Comparison of ENCODE assay signal across 8 mouse cellular contexts in genomic region chr17:70794291-70794690, GRCm38 (mm10). TPM values are rescaled to one million over a fixed set of nuclear protein-coding genes. Genes with fewer than 3 reads are reported as not detected.
DNase-seq lines count a peak whose midpoint lies in the region; ATAC-seq and TF ChIP-seq lines count a peak whose summit lies in the region.

No protein-coding gene starts in this region.

- H3K9me3 ChIP-seq in lung, embryonic 14.5 days (ENCODE audit: low read depth, low read length): no peaks in the 10 kb centered on the region
- no peaks in the 10 kb centered on the region for H3K9me3 ChIP-seq in forebrain, embryonic 15.5 days
- H3K9me3 ChIP-seq in hindbrain, embryonic 10.5 days: no peaks in the 10 kb centered on the region
- H3K9me3 ChIP-seq in lung, postnatal 0 days (ENCODE audit: low read length): no peaks in the 10 kb centered on the region

- H3K27ac ChIP-seq in lung, embryonic 14.5 days (ENCODE audit: low read depth): peak overlapping the region; percentile 81
- peak overlapping the region; percentile 61 for H3K27ac ChIP-seq in forebrain, embryonic 15.5 days (replicated peaks)
- H3K27ac ChIP-seq in hindbrain, embryonic 10.5 days: peak overlapping the region; percentile 81
- no peak overlapping the region for H3K27ac ChIP-seq in lung, postnatal 0 days (ENCODE audit: low read length)

- H3K4me3 ChIP-seq in lung, embryonic 14.5 days (ENCODE audit: low read depth, low read length): no peak overlapping the region
- H3K4me3 ChIP-seq in forebrain, embryonic 15.5 days: no peak overlapping the region
- peak overlapping the region; percentile 16; the same call in 1 of the 2 replicates for H3K4me3 ChIP-seq in hindbrain, embryonic 10.5 days
- no peak overlapping the region for H3K4me3 ChIP-seq in lung, postnatal 0 days (ENCODE audit: low read depth, low read length)

- TF ChIP-seq CTCF in lung, embryonic 14.5 days (IDR thresholded peaks at IDR 0.05; ENCODE audit: low read depth): no peak
- TF ChIP-seq CTCF in lung, postnatal 0 days (IDR thresholded peaks at IDR 0.05): no peak

- H3K36me3 ChIP-seq in lung, embryonic 14.5 days (ENCODE audit: insufficient read depth): no peaks in the 10 kb centered on the region
- H3K36me3 ChIP-seq in forebrain, embryonic 15.5 days: no peaks in the 10 kb centered on the region
- no peaks in the 10 kb centered on the region for H3K36me3 ChIP-seq in hindbrain, embryonic 10.5 days
- no peaks in the 10 kb centered on the region for H3K36me3 ChIP-seq in lung, postnatal 0 days (ENCODE audit: insufficient read depth, low read length)

- peak; percentile 79 for DNase-seq in lung, embryonic 14.5 days
- DNase-seq in lung, adult 18-20 months: no peak
- DNase-seq in hindbrain, embryonic 10.5 days (ENCODE audit: low spot score): peak; percentile 74
- DNase-seq in lung, postnatal 0 days (ENCODE audit: low spot score): peak; percentile 80
- peak; percentile 17 for DNase-seq in skeletal muscle tissue, adult 2 months (ENCODE audit: low read depth, low spot score)
- DNase-seq in adrenal gland, adult 8-10 months: no peak
- no peak for DNase-seq in kidney, postnatal 25 days

- TF ChIP-seq EP300 in lung, postnatal 0 days (IDR thresholded peaks at IDR 0.05): no peak

- no peaks in the 10 kb centered on the region for H3K4me1 ChIP-seq in lung, embryonic 14.5 days (ENCODE audit: insufficient read depth)
- H3K4me1 ChIP-seq in forebrain, embryonic 15.5 days: peaks cover 10% of the 10 kb centered on the region
- H3K4me1 ChIP-seq in hindbrain, embryonic 10.5 days (replicated peaks): peaks cover 24% of the 10 kb centered on the region
- H3K4me1 ChIP-seq in lung, postnatal 0 days (ENCODE audit: insufficient read depth, low read depth, low read length): no peaks in the 10 kb centered on the region

- peak overlapping the region; percentile 31 for H3K4me2 ChIP-seq in lung, embryonic 14.5 days
- H3K4me2 ChIP-seq in forebrain, embryonic 15.5 days (replicated peaks): no peak overlapping the region
- H3K4me2 ChIP-seq in lung, postnatal 0 days (replicated peaks; ENCODE audit: low read depth, low read length): no peak overlapping the region

- H3K27me3 ChIP-seq in lung, embryonic 14.5 days (ENCODE audit: insufficient read depth, low read length): no peaks in the 10 kb centered on the region
- no peaks in the 10 kb centered on the region for H3K27me3 ChIP-seq in forebrain, embryonic 15.5 days
- H3K27me3 ChIP-seq in hindbrain, embryonic 10.5 days (ENCODE audit: insufficient read depth, poor library complexity, severe bottlenecking): no peaks in the 10 kb centered on the region
- no peaks in the 10 kb centered on the region for H3K27me3 ChIP-seq in lung, postnatal 0 days (replicated peaks; ENCODE audit: insufficient read depth, low read length)

- peak; percentile 74 for ATAC-seq in lung, embryonic 14.5 days (ENCODE audit: insufficient read depth)
- peak; percentile 55; the same call in 1 of the 2 replicates for ATAC-seq in forebrain, embryonic 15.5 days (replicated peaks)
- peak; percentile 81 for ATAC-seq in lung, postnatal 0 days

- 2% methylated on average over 7 of the region's 7 CpGs for WGBS in lung, embryonic 14.5 days
- 4% methylated on average over 7 of the region's 7 CpGs for WGBS in forebrain, embryonic 15.5 days
- WGBS in hindbrain, embryonic 10.5 days: 9% methylated on average over 7 of the region's 7 CpGs
- WGBS in lung, postnatal 0 days: 17% methylated on average over 7 of the region's 7 CpGs

- H3K9ac ChIP-seq in lung, embryonic 14.5 days: no peak overlapping the region
- 0 out of 2 replicates have a peak overlapping the region, but pooled peaks have one; percentile 3 for H3K9ac ChIP-seq in forebrain, embryonic 15.5 days (replicated peaks)
- no peak overlapping the region for H3K9ac ChIP-seq in lung, postnatal 0 days (replicated peaks; ENCODE audit: low read depth)

RNA-seq across cellular contexts. Expression of gene Tgif1, which starts 59.1 kb away (rescaled TPM):
- 60.3 and 63.1 TPM in 2 replicates for polyA plus RNA-seq in lung, embryonic 14.5 days (2014; fragmentation: Nextera tagmentation; extraction: Ambion mirVana)
- 12.4 and 14.1 TPM in 2 replicates for polyA plus RNA-seq in forebrain, embryonic 15.5 days (2015; fragmentation: Nextera tagmentation; extraction: Ambion mirVana)
- polyA plus RNA-seq in hindbrain, embryonic 10.5 days (2016; fragmentation: Nextera tagmentation; extraction: Ambion mirVana): 68.9 and 83.0 TPM in 2 replicates
- 45.2 and 46.8 TPM in 2 replicates for polyA plus RNA-seq in lung, postnatal 0 days (2015; fragmentation: Nextera tagmentation; extraction: Ambion mirVana)
- 10 to 100 TPM; 45.8 to 61.5 (median 60.5) TPM for total RNA-seq in adrenal gland, adult 8-10 months (2022)

Comparison
In these comparisons a context has a peak if more than half of its experiments do, and no peak if none do; other contexts are left out.
1. DNase-seq: peak in lung, embryonic 14.5 days (single experiment), hindbrain, embryonic 10.5 days (single experiment), lung, postnatal 0 days (single experiment) and skeletal muscle tissue, adult 2 months (single experiment); none in lung, adult 18-20 months (0 of 2), adrenal gland, adult 8-10 months (single experiment) and kidney, postnatal 25 days (0 of 2).
2. Peak in every context shown above with its lines, with median percentiles within 50 percentile points of each other: ATAC-seq.